Mouse (Mus musculus) naive thymus-derived CD4-positive, alpha-beta T cell, adult 2 months (primary cell): ENCODE results near the gene Foxi2.
A peak's percentile ranks its signal among the peaks of the same experiment; 100 is the strongest.

Experiments
- DNase-seq: peaks from one replicate; pipeline ENCODE4 v3.0.0-alpha.2; 2011; ENCODE audit warnings: low read depth

Gene Foxi2

DNA sequence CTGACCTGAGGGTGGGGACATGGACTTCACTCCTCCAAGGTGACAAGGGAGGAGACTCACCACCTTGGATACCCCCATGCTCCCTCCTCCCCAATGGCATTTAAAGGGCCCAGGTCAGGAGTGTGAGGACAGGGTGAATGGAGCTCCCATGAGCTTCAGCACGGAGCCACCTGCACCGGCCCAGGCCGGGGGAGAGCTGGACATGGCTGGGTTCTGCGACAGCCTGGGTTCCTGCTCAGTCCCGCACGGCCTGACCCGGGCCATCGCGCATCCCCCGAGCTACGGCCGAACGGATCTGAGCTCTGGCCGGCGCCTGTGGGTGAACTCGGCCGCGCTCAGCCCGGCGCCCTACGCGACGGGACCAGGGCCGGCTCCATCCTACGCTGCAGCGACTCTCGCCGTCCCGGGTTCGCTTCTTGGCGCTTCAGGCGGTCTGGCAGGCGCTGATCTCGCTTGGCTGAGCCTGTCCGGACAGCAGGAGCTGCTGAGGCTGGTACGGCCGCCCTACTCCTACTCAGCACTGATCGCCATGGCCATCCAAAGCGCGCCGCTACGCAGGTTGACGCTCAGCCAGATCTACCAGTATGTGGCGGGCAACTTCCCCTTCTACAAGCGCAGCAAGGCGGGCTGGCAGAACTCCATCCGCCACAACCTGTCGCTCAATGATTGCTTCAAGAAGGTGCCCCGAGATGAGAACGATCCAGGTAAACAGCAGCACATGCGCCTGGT lies at the start of gene Foxi2:
Gene Foxi2, plus strand, starts transcription at position 72 of the 729 bp plus-strand sequence.
- DNase-seq = no peak

GRCm38 (mm10) chr7:135364606-135365005 lies 45.5 kb upstream of the Foxi2 start:
- DNase-seq = no peak

DNA sequence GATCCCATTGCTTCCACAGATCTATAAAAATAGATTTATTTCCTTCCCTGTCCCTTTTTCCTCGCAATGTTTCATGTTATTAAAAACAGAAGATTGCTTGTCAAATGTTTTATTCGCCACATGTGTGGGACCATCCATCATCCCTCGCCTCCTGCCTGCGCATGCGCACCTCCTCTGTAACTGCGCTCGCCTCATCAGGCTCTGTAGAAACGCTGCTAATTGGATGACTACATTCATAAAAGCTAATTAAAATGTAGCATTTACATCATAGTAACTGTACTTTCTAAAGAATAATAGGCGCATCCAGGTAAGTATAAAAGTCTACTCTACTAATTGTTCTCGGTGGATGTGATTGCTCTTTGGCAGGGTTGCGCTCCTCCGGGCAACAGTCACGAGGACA lies 34.1 kb upstream of the Foxi2 start:
- no peak for DNase-seq

- DNase-seq = peak; percentile 21
Measured at GRCm38 (mm10) chr7:135376932-135377331, 33.2 kb upstream of the Foxi2 start.

DNA sequence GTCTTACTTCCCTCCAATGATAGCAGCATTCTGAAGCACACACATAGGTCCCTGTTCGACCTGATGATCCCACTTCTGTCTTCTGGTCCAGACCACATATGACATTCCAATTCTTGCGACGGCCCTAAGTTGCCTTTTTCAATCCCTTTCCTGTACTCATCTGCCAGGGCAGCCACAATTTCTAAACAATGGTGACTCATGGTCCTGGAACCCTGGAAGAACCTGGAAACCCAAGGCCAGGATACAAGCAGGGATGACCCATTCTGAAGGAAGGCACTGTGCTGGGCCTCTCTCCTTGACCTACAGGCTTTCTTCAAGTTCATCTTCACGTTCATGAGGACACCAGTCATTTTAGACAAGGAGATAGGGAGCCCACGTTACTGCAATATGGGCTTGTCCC lies 31.8 kb upstream of the Foxi2 start:
- DNase-seq = no peak

- no peak for DNase-seq
Measured at GRCm38 (mm10) chr7:135389039-135389438, 21.1 kb upstream of the Foxi2 start.

- DNase-seq = no peak
Measured at GRCm38 (mm10) chr7:135392949-135393542, 17.1 kb upstream of the Foxi2 start.

GRCm38 (mm10) chr7:135394436-135394835 lies 15.7 kb upstream of the Foxi2 start:
- DNase-seq = no peak

DNA sequence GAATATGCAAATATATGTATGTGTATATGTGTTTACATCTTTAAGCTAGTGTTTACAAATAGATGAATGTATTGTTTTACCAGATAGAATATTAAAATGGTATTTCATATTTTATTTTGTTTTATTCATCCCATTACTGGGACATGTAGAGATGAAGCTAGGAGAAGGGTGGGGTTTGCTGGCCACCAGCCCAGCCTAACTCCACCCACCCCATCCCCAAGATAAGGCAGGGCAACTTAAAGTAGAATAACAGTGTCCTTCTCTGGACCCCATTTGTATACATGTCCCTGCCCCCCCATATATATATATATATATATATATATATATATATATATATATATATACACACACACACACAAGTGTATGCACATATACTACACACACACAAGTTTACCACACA lies 14.9 kb upstream of the Foxi2 start:
- DNase-seq = no peak

GRCm38 (mm10) chr7:135397096-135397495 lies 13.0 kb upstream of the Foxi2 start:
- DNase-seq = no peak

GRCm38 (mm10) chr7:135397874-135398273 lies 12.2 kb upstream of the Foxi2 start:
- DNase-seq = no peak

DNA sequence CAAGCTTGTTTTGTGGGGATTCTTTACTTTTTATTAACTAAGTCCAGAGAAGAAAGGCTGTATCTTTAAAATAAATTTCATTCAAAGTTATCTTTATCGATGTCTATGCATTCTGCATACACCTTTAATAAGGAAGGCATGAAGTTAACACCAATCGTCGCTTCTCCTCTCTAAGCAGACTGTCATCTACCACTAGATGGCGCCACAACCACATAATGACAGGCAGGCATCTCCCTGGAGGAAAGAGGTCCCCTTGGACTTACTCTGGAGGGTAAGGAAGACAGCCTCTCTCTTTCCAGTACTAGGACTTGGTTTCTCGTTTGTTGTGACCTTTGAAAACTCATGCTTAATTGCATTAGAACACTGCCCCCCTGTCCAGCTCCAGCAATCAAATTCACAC lies 6.7 kb upstream of the Foxi2 start:
- DNase-seq = peak; percentile 50

DNA sequence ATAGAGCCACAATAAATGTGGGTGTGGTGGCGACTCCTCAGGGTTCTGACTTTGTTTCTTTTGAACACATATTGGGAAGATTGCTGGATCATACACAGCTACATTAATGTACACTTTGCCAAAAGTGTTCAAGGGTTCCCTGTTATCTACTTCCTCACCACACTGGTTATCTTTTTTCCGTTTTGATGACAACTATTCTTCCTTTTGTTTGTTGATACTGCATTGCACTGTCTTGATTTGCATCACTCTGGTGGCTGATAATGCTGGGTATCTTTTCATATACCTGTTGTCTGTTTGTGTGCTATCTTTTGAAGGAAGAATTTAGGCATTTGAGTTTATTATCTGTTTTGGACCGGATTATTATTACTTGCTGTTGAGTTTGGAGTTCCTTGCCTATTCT lies 3.3 kb upstream of the Foxi2 start:
- DNase-seq = no peak

GRCm38 (mm10) chr7:135408501-135408900 lies 1.6 kb upstream of the Foxi2 start:
- no peak for DNase-seq

DNA sequence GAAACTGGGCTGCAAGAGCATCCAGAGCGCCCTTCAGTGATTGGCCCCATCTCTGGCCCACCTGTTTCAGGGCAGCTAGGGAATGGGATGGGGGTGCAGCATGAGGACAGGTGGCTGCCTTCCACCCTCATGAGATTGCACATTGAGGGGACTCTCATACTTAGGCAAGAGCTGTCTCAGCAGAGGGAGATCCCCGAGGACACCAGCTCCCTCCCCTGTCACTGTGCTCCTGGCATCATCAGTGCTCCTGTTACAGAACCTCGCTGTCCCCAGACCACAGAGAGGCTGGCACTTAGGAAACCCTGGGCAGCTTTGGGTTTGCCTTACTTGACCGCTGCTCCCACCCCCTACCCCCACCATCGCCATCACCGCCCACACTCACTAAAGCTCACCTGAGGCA lies 2.2 kb downstream of the Foxi2 start:
- no peak for DNase-seq

DNA sequence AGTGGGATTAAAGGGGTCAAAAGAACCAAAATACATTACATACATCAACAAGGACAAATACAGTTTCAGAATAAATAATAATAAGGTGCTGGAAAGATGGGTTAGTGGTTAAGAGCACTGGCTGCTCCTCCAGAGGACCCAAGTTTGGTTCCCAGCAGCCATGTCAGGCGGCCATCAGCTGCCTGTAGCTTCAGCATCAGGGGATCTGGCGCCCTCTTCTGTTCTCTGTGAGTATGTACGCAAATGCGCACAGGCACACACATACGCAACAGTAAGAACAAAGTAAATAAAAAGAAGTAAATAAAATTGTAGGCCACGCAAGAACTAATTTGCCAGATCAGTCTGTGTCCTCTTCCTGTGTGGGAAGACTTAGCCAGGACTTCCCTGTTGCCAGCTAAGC lies 18.7 kb downstream of the Foxi2 start:
- DNase-seq = no peak

- no peak for DNase-seq
Measured at GRCm38 (mm10) chr7:135430903-135431302, 20.8 kb downstream of the Foxi2 start.

DNA sequence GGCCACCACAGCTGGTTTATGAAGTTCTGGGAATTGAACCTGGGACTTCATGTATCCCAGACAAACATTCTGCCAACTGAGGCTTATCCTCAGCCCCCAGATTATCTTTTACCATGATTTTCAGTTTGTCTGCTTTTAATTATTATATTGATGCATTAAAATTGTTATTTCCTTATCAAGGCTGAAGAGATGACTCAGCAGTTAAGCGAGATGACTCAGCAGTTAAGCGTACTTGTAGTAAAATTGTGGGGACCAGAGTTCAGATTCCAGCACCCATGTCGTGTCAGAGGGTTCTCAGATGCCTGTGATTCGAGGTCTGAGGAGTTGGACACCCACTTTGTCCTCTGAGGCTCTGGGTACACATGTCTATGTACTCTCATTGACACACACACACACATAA lies 33.8 kb downstream of the Foxi2 start:
- DNase-seq = no peak

DNA sequence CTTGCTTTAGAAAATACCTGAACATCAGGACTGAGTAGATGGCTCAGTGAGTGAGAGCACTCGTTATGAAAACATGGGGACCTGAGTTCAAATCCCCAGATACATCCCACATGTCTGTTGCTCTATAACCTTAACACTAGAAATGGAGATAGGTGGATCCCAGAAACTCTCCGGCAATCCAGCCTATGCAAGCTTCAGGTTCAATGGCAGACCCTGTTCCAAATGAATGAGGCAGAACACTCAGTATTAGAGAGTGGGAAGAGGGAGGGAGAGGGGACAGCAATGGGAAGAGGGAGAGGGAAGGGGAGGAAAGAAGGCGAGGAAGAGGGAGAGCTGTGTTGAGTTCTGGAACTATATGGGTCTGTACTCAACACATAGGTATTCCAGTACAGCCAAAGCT lies 41.2 kb downstream of the Foxi2 start:
- no peak for DNase-seq

DNA sequence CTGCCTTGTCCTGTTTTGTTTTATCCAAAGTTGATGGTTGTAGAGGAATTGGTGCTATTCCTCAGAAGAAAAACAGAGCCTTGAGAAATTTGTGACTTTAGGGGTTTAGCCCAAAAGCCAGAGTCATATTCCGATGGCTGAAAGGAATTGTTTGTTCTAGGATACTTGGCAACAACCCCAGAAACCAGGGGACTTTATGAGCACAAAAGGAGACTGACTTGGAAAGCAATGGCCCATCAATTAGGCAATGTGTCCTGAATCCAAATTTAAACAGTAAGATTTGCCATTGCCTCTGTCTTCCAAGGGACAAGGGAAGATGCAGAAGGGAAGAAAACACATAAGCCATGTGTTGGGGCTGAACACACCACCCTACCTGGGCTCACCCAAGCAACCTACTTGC lies 42.3 kb downstream of the Foxi2 start:
- DNase-seq = no peak

DNA sequence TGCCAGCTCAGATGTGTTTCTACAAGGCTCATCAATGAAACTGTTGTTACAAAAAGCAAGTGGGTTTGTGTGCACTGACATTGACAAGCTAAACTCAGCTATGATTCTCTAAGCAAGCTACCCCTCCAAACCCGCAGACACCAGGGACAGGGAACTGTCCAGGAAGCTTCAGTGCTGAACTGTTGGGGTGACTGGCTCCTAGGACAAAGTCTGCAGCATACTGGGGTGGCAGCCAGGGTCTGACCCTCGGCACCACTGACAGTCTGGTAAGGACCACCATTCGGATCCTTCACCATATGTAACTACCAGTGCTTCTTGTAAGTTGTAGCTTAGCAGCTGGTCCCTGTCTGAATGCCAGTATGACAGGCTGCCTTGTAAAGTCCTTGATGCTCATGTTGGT lies 43.6 kb downstream of the Foxi2 start:
- no peak for DNase-seq
